Mouse (Mus musculus) midbrain, embryonic 16.5 days (tissue): ENCODE measurements around the gene Lonp1. TPM values are rescaled to one million over a fixed set of nuclear protein-coding genes. Genes with fewer than 3 reads are reported as not detected.

ENCODE experiments used
- ATAC-seq: fragments of 200-750 bp; cut with Nextera tagmentation; 2 replicates; pipeline ENCODE4 v1.8.0; 2017; ENCODE audit warnings: moderate TSS enrichment
- H3K27ac ChIP-seq: fragments of 300-500 bp; sonication (generic); 2 replicates; pipeline ENCODE4 v1.5.1; 2014; ENCODE audit warnings: mild to moderate bottlenecking, low read length, mixed read lengths
- H3K27me3 ChIP-seq: fragments of 300-500 bp; sonication (generic); 2 replicates; pipeline ENCODE4 v1.6.1; 2014; ENCODE audit warnings: low read depth, low read length, mixed read lengths; ENCODE audit not compliant: control insufficient read depth, insufficient read depth
- H3K36me3 ChIP-seq: fragments of 300-500 bp; sonication (generic); 2 replicates; pipeline ENCODE4 v1.6.1; 2014; ENCODE audit warnings: mild to moderate bottlenecking, low read length, moderate library complexity, mixed read lengths; ENCODE audit not compliant: control insufficient read depth, insufficient read depth
- H3K4me1 ChIP-seq: fragments of 300-500 bp; sonication (generic); 2 replicates; pipeline ENCODE4 v1.6.1; 2014; ENCODE audit warnings: mild to moderate bottlenecking, low read length, mixed read lengths; ENCODE audit not compliant: control insufficient read depth, insufficient read depth
- H3K4me2 ChIP-seq: fragments of 300-500 bp; sonication (generic); 2 replicates; pipeline ENCODE4 v1.6.1; 2014; ENCODE audit warnings: mild to moderate bottlenecking, low read length, mixed read lengths
- H3K4me3 ChIP-seq: fragments of 300-500 bp; sonication (generic); 2 replicates; pipeline ENCODE4 v1.5.1; 2014; ENCODE audit warnings: low read depth, mild to moderate bottlenecking, low read length, moderate library complexity, mixed read lengths
- H3K9ac ChIP-seq: fragments of 300-500 bp; sonication (generic); 2 replicates; pipeline ENCODE4 v1.6.1; 2014; ENCODE audit warnings: low read depth, low read length, mixed read lengths
- H3K9me3 ChIP-seq: fragments of 300-500 bp; sonication (generic); replicated peaks from 2 replicates; pipeline ENCODE4 v1.6.1; 2014; ENCODE audit warnings: mild to moderate bottlenecking, low read length, mixed read lengths; ENCODE audit not compliant: control insufficient read depth, poor library complexity, severe bottlenecking
- WGBS: fragments of 180-500 bp; shearing (Covaris S2); extraction: QIAGEN DNeasy Blood & Tissue Kit; methylation state at CpG from one replicate; pipeline ENCODE4 v1.1.7; 2014; 5-methylcytosine and 5-hydroxymethylcytosine counted together
- polyA plus RNA-seq: library from polyadenylated mRNA; unstranded; fragments of >200 nt; fragmentation: Nextera tagmentation; extraction: Ambion mirVana; gene quantifications from 2 replicates; pipeline ENCODE4 v1.2.1, GENCODE M21; 2015

Lonp1 gene
- polyA plus RNA-seq, 1 experiment from 2014 or later = 42.8 TPM

DNA sequence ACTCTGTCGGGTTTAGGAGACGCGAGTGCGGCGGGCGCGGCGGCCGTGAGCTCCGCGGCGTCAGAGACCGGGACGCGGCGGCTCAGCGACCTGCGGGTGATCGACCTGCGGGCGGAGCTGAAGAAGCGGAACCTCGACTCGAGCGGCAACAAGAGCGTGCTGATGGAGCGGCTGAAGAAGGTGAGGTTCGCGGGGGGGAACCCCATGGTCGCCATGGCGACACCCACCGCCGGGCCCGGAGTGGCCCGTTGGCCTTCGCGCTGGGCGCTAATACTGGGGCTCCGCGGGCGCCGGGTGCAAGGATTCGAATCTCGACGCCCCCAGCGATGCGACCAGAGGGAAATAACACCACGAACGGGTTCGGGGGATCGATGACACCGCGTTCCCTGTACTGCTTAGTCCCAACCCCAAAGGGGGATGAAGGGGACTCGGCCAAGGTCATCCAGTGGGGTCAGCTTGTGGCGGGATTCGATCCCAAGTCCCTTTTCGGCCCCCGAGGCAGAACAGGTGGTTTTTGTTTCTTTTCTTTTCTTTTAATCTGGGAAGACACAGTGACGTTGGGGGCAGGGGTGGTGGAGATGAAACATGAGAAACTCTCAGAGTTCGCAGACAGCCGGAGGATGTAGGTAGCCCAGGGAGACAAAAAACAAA lies 41.4 kb downstream of the Lonp1 start:
- under 1% methylated on average over 59 of the region's 61 CpGs for WGBS
- H3K9me3 ChIP-seq = no peaks in the 10 kb centered on the region
- peak overlapping the region; percentile 72 for H3K4me2 ChIP-seq
- H3K4me3 ChIP-seq = peak overlapping the region; percentile 74
- no peaks in the 10 kb centered on the region for H3K27me3 ChIP-seq
- peak overlapping the region; percentile 87 for H3K9ac ChIP-seq
- peak overlapping the region; percentile 94 for H3K27ac ChIP-seq
- peak; percentile 34 for ATAC-seq
- H3K36me3 ChIP-seq = peaks cover 12% of the 10 kb centered on the region
- peaks cover 41% of the 10 kb centered on the region for H3K4me1 ChIP-seq

DNA sequence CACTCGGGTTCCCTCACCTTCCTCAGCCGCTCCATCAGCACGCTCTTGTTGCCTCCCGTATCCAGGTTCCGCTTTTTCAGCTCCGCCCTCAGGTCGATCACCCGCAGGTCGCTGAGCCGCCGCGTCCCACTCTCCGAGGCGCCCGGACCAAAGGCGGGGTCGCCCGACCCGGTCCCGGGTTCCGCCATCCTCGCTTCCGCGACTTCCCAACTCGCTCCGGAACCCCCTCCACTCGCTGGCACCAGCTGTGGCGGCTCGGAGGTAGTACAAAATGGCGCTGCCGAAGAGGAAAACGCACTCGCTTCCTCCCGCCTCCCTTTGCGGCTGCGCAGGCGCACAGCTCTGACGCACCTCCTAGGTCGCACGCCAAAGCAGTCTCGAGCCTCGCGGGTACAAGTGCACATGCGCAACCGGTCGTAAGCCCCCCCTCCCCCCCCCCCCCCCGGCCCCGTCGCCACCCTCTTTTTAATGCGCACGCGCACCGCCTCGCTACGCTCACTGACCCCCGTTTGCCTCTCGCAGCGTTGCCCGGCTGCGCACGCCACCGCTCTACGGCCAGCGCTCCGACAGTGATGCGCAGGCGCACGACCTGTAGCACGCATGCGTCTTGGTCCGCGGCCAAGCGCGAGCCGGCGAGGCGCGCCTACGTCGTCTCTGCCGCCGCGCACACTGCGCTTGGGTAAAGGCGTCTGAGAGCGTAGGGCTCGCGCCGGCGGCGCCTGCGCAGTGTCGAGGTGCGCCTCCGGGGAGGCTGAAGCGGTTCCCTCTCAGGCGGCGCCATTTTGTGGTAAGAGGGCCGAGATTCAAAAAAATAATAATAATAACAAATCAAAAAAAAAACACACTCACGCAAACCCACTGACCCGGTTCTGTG lies 42.2 kb downstream of the Lonp1 start, which contains the start of the genes Safb2 and Safb:
Gene Safb2, minus strand, starts transcription at position 329 of the 874 bp plus-strand sequence.
Gene Safb, plus strand, starts transcription at position 569 of the 874 bp plus-strand sequence.
- Histone ChIP-seq H3K4me1 (peaks cover 41% of the 10 kb centered on the region), H3K27me3 (no peaks in the 10 kb centered on the region)

DNA sequence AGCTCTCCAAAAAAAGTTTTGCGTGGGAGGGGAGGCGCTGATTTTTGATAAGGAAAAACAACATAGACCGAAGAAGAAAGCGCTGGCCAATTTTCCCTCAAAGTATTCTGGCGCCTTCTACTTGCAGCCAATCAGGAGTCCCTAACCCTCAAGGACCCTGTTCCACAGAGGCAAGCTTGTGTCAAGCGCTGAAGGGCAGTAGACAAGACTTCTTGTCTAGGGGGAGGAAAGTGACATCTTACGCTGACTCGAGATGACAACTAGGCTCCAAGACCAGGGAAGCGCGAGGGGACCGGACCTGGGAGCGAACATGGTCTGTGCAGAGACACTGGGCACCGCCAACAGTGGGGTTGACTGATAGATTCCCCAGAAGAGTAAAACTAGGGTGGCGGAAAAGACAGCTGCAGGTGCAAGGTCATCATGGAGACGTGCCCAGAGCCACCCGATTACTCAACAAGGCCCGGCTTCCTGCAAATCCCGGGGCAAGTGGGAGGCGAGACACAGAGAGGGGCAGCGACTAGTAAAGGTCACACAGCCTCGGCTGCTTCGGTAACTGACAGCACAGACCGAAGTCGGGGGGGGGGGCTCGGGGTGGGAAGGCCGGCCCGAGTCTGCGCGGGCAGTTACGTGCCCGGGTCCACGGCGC lies 43.0 kb downstream of the Lonp1 start:
- peak overlapping the region; percentile 95 for H3K4me2 ChIP-seq
- H3K9ac ChIP-seq = peak overlapping the region; percentile 86
- H3K4me3 ChIP-seq = peak overlapping the region; percentile 83
- WGBS = 4% methylated on average over 32 of the region's 33 CpGs
- no peak; the same call in 1 of the 2 replicates for ATAC-seq
- H3K27ac ChIP-seq = peak overlapping the region; percentile 95
- H3K36me3 ChIP-seq = peaks cover 10% of the 10 kb centered on the region
- H3K9me3 ChIP-seq = no peaks in the 10 kb centered on the region
- H3K4me1 ChIP-seq = peaks cover 41% of the 10 kb centered on the region
- H3K27me3 ChIP-seq = no peaks in the 10 kb centered on the region

More for the DNA sequence above, 42.2 kb downstream of the Lonp1 start, which contains the start of the genes Safb2 and Safb:
- Histone ChIP-seq H3K36me3 (peaks cover 16% of the 10 kb centered on the region), H3K27ac (peak within 1 kb of the TSS; percentile 95), H3K4me3 (peak within 1 kb of the TSS; percentile 83), H3K4me2 (peak within 1 kb of the TSS; percentile 95), H3K9ac (peak within 1 kb of the TSS; percentile 87), H3K9me3 (no peaks in the 10 kb centered on the region)
- peak; percentile 95 for ATAC-seq
- under 1% methylated on average over 84 of the region's 101 CpGs for WGBS

DNA sequence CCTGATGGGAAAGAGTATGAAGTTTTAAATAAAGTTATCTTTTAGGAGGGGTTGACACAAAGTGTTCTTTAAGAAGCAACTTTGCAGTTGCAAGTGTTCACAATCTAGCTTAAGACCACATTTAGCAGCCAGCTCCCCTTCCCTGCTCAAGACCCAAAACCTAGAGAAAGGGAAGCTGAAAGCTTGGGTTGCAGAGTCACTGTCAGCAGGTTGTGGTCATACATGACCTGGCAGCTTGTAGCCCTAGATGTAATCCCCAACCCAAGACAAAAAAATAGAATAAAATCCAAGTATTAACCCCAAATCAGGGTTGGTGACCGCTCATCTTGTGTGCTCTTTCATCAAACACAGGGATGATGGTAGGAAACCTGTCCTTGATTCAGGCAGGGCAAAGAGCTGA lies 43.6 kb downstream of the Lonp1 start:
- Histone ChIP-seq H3K27ac (no peak overlapping the region), H3K36me3 (peaks cover 12% of the 10 kb centered on the region), H3K27me3 (no peaks in the 10 kb centered on the region), H3K4me2 (peak overlapping the region; percentile 95), H3K4me3 (peak overlapping the region; percentile 83), H3K4me1 (peaks cover 41% of the 10 kb centered on the region), H3K9ac (peak overlapping the region; percentile 86), H3K9me3 (no peaks in the 10 kb centered on the region)
- 83% methylated on average over 1 of the region's 1 CpGs for WGBS
- no peak for ATAC-seq

DNA sequence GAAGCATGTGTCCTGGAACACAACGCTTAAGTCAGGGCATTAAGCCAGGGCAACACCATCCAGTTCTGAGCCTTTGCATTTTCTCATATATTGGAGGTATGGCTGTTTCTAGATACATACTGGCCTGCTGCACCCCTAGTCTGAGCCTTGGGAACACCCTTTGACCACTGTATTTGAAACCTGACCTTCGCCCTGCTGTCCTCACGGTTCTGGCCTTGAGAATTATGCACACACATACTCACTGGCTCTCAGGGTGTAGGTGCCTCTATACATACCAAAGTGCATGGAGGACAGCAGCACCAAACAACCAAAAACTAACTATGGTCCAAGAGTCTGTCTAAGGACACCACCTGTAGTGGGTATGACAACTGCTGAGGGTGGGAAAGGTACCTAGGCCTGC lies 53.7 kb downstream of the Lonp1 start:
- Histone ChIP-seq H3K4me2 (no peak overlapping the region), H3K4me1 (no peaks in the 10 kb centered on the region), H3K9ac (no peak overlapping the region), H3K27ac (no peak overlapping the region), H3K36me3 (peaks cover 51% of the 10 kb centered on the region), H3K9me3 (no peaks in the 10 kb centered on the region), H3K27me3 (no peaks in the 10 kb centered on the region), H3K4me3 (no peak overlapping the region)
- WGBS = 89% methylated on average over 3 of the region's 3 CpGs
- ATAC-seq = no peak

DNA sequence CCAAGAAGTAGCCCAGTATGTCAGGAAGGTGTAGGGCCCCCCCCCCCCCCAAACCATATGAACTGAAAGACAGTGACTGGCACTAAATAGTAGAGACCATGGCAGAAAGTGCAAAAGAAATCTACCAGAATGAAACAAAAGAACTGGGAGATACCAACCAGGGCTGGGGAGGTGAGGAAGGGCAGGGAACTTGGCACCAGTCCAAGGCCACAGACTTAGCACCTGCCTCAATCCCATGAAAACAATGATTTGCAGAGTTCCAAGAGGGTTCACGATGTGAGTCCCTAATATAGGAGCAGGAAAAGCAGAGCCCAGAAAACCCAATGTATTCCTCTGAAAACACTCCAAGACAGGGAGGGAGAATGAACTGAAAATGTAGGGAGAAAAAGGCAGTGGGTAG lies 54.5 kb downstream of the Lonp1 start:
- Histone ChIP-seq H3K4me2 (no peak overlapping the region), H3K36me3 (peaks cover 52% of the 10 kb centered on the region), H3K9me3 (no peaks in the 10 kb centered on the region), H3K9ac (no peak overlapping the region), H3K4me3 (no peak overlapping the region), H3K4me1 (no peaks in the 10 kb centered on the region), H3K27ac (no peak overlapping the region), H3K27me3 (no peaks in the 10 kb centered on the region)
- WGBS = 68% methylated on average over 1 of the region's 1 CpGs
- ATAC-seq = no peak

DNA sequence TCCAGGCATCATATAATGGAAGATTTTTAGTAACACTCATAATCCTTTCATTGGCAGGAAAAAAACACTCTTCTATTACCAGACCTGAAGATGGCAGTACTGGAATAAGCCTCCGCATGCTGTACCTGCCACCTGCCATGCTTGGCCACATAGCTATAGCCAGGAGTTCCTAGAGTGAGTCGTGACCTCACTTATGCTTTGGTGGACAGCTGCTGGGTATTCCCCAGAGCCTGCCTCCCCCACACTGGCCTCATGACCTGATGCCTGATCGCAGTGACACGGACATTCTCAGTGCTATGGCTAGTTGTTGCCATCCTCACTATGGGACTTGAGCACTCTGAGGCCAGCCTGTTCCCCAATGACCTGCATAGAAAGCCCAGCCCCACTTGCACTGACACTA lies 56.4 kb downstream of the Lonp1 start:
- H3K27ac ChIP-seq = no peak overlapping the region
- H3K27me3 ChIP-seq = no peaks in the 10 kb centered on the region
- H3K36me3 ChIP-seq = peaks cover 60% of the 10 kb centered on the region
- no peaks in the 10 kb centered on the region for H3K4me1 ChIP-seq
- 94% methylated on average over 4 of the region's 4 CpGs for WGBS
- no peak overlapping the region for H3K4me3 ChIP-seq
- H3K9me3 ChIP-seq = no peaks in the 10 kb centered on the region
- no peak overlapping the region for H3K4me2 ChIP-seq
- ATAC-seq = no peak
- H3K9ac ChIP-seq = no peak overlapping the region

DNA sequence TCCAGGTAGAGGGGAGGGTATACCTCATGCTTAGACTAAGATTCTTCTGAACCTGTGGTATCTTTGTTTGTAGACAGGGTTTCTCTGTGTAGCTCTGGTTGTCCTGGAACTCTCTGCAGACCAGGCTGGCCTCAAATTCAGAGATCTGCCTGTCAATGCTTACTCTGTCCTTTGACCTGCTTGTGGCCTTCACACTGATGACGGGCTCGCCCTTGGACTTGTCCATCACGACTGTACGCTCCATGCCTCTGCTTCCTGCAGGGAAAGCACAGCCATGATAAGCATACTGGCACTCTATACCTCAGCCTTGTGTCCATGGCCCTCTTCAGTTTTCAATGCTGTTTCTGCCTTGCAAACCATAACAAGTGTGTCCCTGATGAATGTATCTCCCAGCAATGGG lies 59.3 kb downstream of the Lonp1 start:
- no peak overlapping the region for H3K4me3 ChIP-seq
- H3K9me3 ChIP-seq = no peaks in the 10 kb centered on the region
- no peak overlapping the region for H3K27ac ChIP-seq
- no peaks in the 10 kb centered on the region for H3K27me3 ChIP-seq
- no peaks in the 10 kb centered on the region for H3K4me1 ChIP-seq
- ATAC-seq = no peak
- 96% methylated on average over 4 of the region's 4 CpGs for WGBS
- H3K4me2 ChIP-seq = no peak overlapping the region
- H3K36me3 ChIP-seq = peaks cover 67% of the 10 kb centered on the region
- no peak overlapping the region for H3K9ac ChIP-seq
